Mouse (Mus musculus) midbrain, embryonic 15.5 days (tissue): ENCODE measurements at regions not wholly inside any gene's neighbourhood (a gene's known extent, or its start where the extent isn't known, plus 50 kb on each side); places are given as distances from the start of the nearest gene placed in this dataset.
"Not testable (repeated sequence)": the region's sequence is repeated elsewhere in the genome, so short reads cannot be mapped to it uniquely, and the experiment has no call there.

Experiments
- ATAC-seq: fragments of 200-750 bp; cut with Nextera tagmentation; replicated peaks from 2 replicates; pipeline ENCODE4 v1.8.0; 2017; ENCODE audit warnings: moderate TSS enrichment
- H3K27ac ChIP-seq: fragments of 300-500 bp; sonication (generic); 2 replicates; pipeline ENCODE4 v1.5.1; 2015; ENCODE audit warnings: mild to moderate bottlenecking, inconsistent platforms
- H3K27me3 ChIP-seq: fragments of 300-500 bp; sonication (generic); replicated peaks from 2 replicates; pipeline ENCODE4 v1.6.1; 2015; ENCODE audit warnings: inconsistent platforms
- H3K36me3 ChIP-seq: fragments of 300-500 bp; sonication (generic); replicated peaks from 2 replicates; pipeline ENCODE4 v1.6.1; 2015; ENCODE audit warnings: inconsistent platforms
- H3K4me1 ChIP-seq: fragments of 300-500 bp; sonication (generic); 2 replicates; pipeline ENCODE4 v1.6.1; 2015; ENCODE audit warnings: inconsistent platforms
- H3K4me2 ChIP-seq: fragments of 300-500 bp; sonication (generic); 2 replicates; pipeline ENCODE4 v1.6.1; 2015; ENCODE audit warnings: inconsistent platforms, mild to moderate bottlenecking, moderate library complexity
- H3K4me3 ChIP-seq: fragments of 300-500 bp; sonication (generic); 2 replicates; pipeline ENCODE4 v1.5.1; 2015; ENCODE audit warnings: mild to moderate bottlenecking, inconsistent platforms
- H3K9ac ChIP-seq: fragments of 300-500 bp; sonication (generic); 2 replicates; pipeline ENCODE4 v1.6.1; 2015; ENCODE audit warnings: mild to moderate bottlenecking, inconsistent platforms
- H3K9me3 ChIP-seq: fragments of 300-500 bp; sonication (generic); 2 replicates; pipeline ENCODE4 v1.6.1; 2016; ENCODE audit warnings: inconsistent platforms
- WGBS: fragments of 180-500 bp; shearing (Covaris S2); methylation state at CpG from one replicate; pipeline ENCODE4 v1.1.7; 2015; ENCODE audit warnings: mixed read lengths; 5-methylcytosine and 5-hydroxymethylcytosine counted together

GRCm38 (mm10) chr11:40478171-40478570 is 216.8 kb downstream of the Mat2b start:
- WGBS: 13% methylated on average over 6 of the region's 6 CpGs

GRCm38 (mm10) chr11:40477294-40477693 is 217.7 kb downstream of the Mat2b start:
- Histone ChIP-seq H3K4me2 (no peak overlapping the region), H3K9ac (no peak overlapping the region), H3K27ac (peak overlapping the region; percentile 24), H3K36me3 (no peaks in the 10 kb centered on the region), H3K27me3 (no peaks in the 10 kb centered on the region), H3K4me1 (peaks cover 5% of the 10 kb centered on the region; the same call in 1 of the 2 replicates), H3K9me3 (no peaks in the 10 kb centered on the region), H3K4me3 (no peak overlapping the region)
- WGBS: 24% methylated on average over 7 of the region's 7 CpGs
- ATAC-seq: no peak

More at GRCm38 (mm10) chr11:40478171-40478570, 216.8 kb downstream of the Mat2b start:
- not testable (repeated sequence) for H3K27me3 ChIP-seq, H3K4me1 ChIP-seq, H3K4me3 ChIP-seq, ATAC-seq, H3K9ac ChIP-seq, H3K4me2 ChIP-seq, H3K9me3 ChIP-seq, H3K36me3 ChIP-seq, H3K27ac ChIP-seq

- Histone ChIP-seq H3K4me2 (no peak overlapping the region), H3K27me3 (no peaks in the 10 kb centered on the region), H3K4me1 (peaks cover 8% of the 10 kb centered on the region), H3K9ac (no peak overlapping the region), H3K27ac (peak overlapping the region; percentile 56), H3K9me3 (no peaks in the 10 kb centered on the region), H3K4me3 (no peak overlapping the region), H3K36me3 (no peaks in the 10 kb centered on the region)
- 7% methylated on average over 6 of the region's 6 CpGs for WGBS
- ATAC-seq: peak; percentile 90
These were observed 225.8 kb downstream of the Mat2b start for GRCm38 (mm10) chr11:40469080-40469705.

- Histone ChIP-seq H3K4me1 (no peaks in the 10 kb centered on the region), H3K9me3 (no peaks in the 10 kb centered on the region), H3K36me3 (no peaks in the 10 kb centered on the region), H3K4me2 (no peak overlapping the region), H3K4me3 (no peak overlapping the region), H3K27ac (no peak overlapping the region), H3K27me3 (no peaks in the 10 kb centered on the region), H3K9ac (no peak overlapping the region)
- 57% methylated on average over 6 of the region's 6 CpGs for WGBS
- ATAC-seq: no peak
These were observed 238.4 kb downstream of the Mat2b start for GRCm38 (mm10) chr11:40456571-40456970.

GRCm38 (mm10) chr11:40454994-40455393 is 240.0 kb downstream of the Mat2b start:
- not testable (repeated sequence) for ATAC-seq, H3K27me3 ChIP-seq, H3K27ac ChIP-seq, H3K4me1 ChIP-seq, H3K9ac ChIP-seq, H3K36me3 ChIP-seq, H3K4me2 ChIP-seq, H3K9me3 ChIP-seq, H3K4me3 ChIP-seq

GRCm38 (mm10) chr11:40446846-40447245 is 248.2 kb downstream of the Mat2b start:
- Histone ChIP-seq H3K36me3 (no peaks in the 10 kb centered on the region), H3K4me3 (no peak overlapping the region), H3K9me3 (no peaks in the 10 kb centered on the region), H3K4me1 (no peaks in the 10 kb centered on the region), H3K27me3 (no peaks in the 10 kb centered on the region), H3K4me2 (no peak overlapping the region), H3K27ac (no peak overlapping the region), H3K9ac (no peak overlapping the region)
- no peak for ATAC-seq
- WGBS: 87% methylated on average over 2 of the region's 2 CpGs

- no peaks in the 10 kb centered on the region for H3K9me3 ChIP-seq
- ATAC-seq: no peak
- H3K36me3 ChIP-seq: no peaks in the 10 kb centered on the region
- H3K27ac ChIP-seq: no peak overlapping the region
- H3K4me2 ChIP-seq: no peak overlapping the region
- no peak overlapping the region for H3K4me3 ChIP-seq
- H3K27me3 ChIP-seq: no peaks in the 10 kb centered on the region
- WGBS: 64% methylated on average over 1 of the region's 1 CpGs
- H3K4me1 ChIP-seq: no peaks in the 10 kb centered on the region
- no peak overlapping the region for H3K9ac ChIP-seq
These were observed 261.0 kb downstream of the Mat2b start for GRCm38 (mm10) chr11:40434002-40434401.

- Histone ChIP-seq H3K4me2 (no peak overlapping the region), H3K9me3 (no peaks in the 10 kb centered on the region), H3K27ac (no peak overlapping the region), H3K9ac (no peak overlapping the region), H3K27me3 (no peaks in the 10 kb centered on the region), H3K36me3 (no peaks in the 10 kb centered on the region), H3K4me1 (no peaks in the 10 kb centered on the region), H3K4me3 (no peak overlapping the region)
- ATAC-seq: no peak
- 96% methylated on average over 2 of the region's 2 CpGs for WGBS
These were observed 266.1 kb downstream of the Mat2b start for GRCm38 (mm10) chr11:40428858-40429257.

GRCm38 (mm10) chr11:40424316-40424715 is 270.7 kb downstream of the Mat2b start:
- Histone ChIP-seq H3K4me1 (no peaks in the 10 kb centered on the region), H3K27ac (no peak overlapping the region), H3K9me3 (no peaks in the 10 kb centered on the region), H3K27me3 (no peaks in the 10 kb centered on the region), H3K9ac (no peak overlapping the region), H3K36me3 (no peaks in the 10 kb centered on the region), H3K4me2 (no peak overlapping the region), H3K4me3 (no peak overlapping the region)
- no peak for ATAC-seq
- 47% methylated on average over 3 of the region's 3 CpGs for WGBS

- ATAC-seq: no peak
- Histone ChIP-seq H3K27me3 (no peaks in the 10 kb centered on the region), H3K9ac (no peak overlapping the region), H3K4me3 (no peak overlapping the region), H3K4me1 (no peaks in the 10 kb centered on the region), H3K36me3 (no peaks in the 10 kb centered on the region), H3K9me3 (no peaks in the 10 kb centered on the region), H3K27ac (no peak overlapping the region), H3K4me2 (no peak overlapping the region)
These were observed 287.4 kb downstream of the Mat2b start for GRCm38 (mm10) chr11:40407571-40407970.

GRCm38 (mm10) chr11:40402249-40402648 is 292.8 kb downstream of the Mat2b start:
- H3K9ac ChIP-seq: no peak overlapping the region
- H3K4me1 ChIP-seq: 0 out of 2 replicates have a peak, but pooled peaks cover 2% of the 10 kb centered on the region
- no peaks in the 10 kb centered on the region for H3K9me3 ChIP-seq
- WGBS: 65% methylated on average over 1 of the region's 1 CpGs
- H3K4me2 ChIP-seq: no peak overlapping the region
- H3K27me3 ChIP-seq: no peaks in the 10 kb centered on the region
- H3K4me3 ChIP-seq: no peak overlapping the region
- no peak for ATAC-seq
- H3K36me3 ChIP-seq: no peaks in the 10 kb centered on the region
- no peak overlapping the region for H3K27ac ChIP-seq

GRCm38 (mm10) chr11:40397453-40398104 is 297.4 kb downstream of the Mat2b start:
- no peak overlapping the region for H3K4me2 ChIP-seq
- no peaks in the 10 kb centered on the region for H3K36me3 ChIP-seq
- no peak overlapping the region for H3K27ac ChIP-seq
- no peak overlapping the region for H3K4me3 ChIP-seq
- no peaks in the 10 kb centered on the region for H3K27me3 ChIP-seq
- no peak overlapping the region for H3K9ac ChIP-seq
- peaks cover 16% of the 10 kb centered on the region for H3K4me1 ChIP-seq
- no peaks in the 10 kb centered on the region for H3K9me3 ChIP-seq
- peak; percentile 46; the same call in 1 of the 2 replicates for ATAC-seq
- 38% methylated on average over 9 of the region's 9 CpGs for WGBS

- Histone ChIP-seq H3K27me3 (no peaks in the 10 kb centered on the region), H3K9ac (no peak overlapping the region), H3K36me3 (no peaks in the 10 kb centered on the region), H3K4me2 (peak overlapping the region; percentile 22; the same call in 1 of the 2 replicates), H3K4me1 (peaks cover 16% of the 10 kb centered on the region), H3K9me3 (no peaks in the 10 kb centered on the region), H3K4me3 (no peak overlapping the region), H3K27ac (peak overlapping the region; percentile 68)
- 53% methylated on average over 11 of the region's 11 CpGs for WGBS
- peak; percentile 46; the same call in 1 of the 2 replicates for ATAC-seq
These were observed 299.7 kb downstream of the Mat2b start for GRCm38 (mm10) chr11:40395331-40395730.
